Mouse (Mus musculus) spleen, postnatal 4 days (tissue): ENCODE measurements at regions not wholly inside any gene's neighbourhood (a gene's known extent, or its start where the extent isn't known, plus 50 kb on each side); places are given as distances from the start of the nearest gene placed in this dataset.

Experiments
- DNase-seq, 2 experiments: peaks; one replicate each; pipeline ENCODE4 v3.0.0; 2022; ENCODE audit warnings: low spot score in 2 of 2

- no peak for DNase-seq
Observed at GRCm38 (mm10) chr3:143947079-143947937, 257.7 kb downstream of the Lmo4 start.

- DNase-seq, result no peak
Observed at GRCm38 (mm10) chr3:143939068-143939709, 265.8 kb downstream of the Lmo4 start.

- DNase-seq, result no peak
Observed at GRCm38 (mm10) chr3:143925322-143925721, 279.7 kb downstream of the Lmo4 start.

- no peak for DNase-seq
Observed at GRCm38 (mm10) chr3:143919744-143920143, 285.3 kb downstream of the Lmo4 start.

- no peak for DNase-seq
Observed at GRCm38 (mm10) chr3:143914341-143915217, 290.4 kb downstream of the Lmo4 start.

GRCm38 (mm10) chr3:143913044-143913574 lies 291.9 kb downstream of the Lmo4 start:
- no peak for DNase-seq

GRCm38 (mm10) chr3:143912433-143912832 lies 292.6 kb downstream of the Lmo4 start:
- no peak for DNase-seq

- DNase-seq, result no peak
Observed at GRCm38 (mm10) chr3:143909341-143909740, 295.7 kb downstream of the Lmo4 start.

GRCm38 (mm10) chr3:143903421-143903820 lies 301.6 kb downstream of the Lmo4 start:
- no peak for DNase-seq

GRCm38 (mm10) chr3:143880813-143881212 lies 324.2 kb downstream of the Lmo4 start:
- no peak for DNase-seq

GRCm38 (mm10) chr3:143873876-143874275 lies 331.1 kb downstream of the Lmo4 start:
- no peak for DNase-seq

- DNase-seq, result no peak
Observed at GRCm38 (mm10) chr3:143866521-143866920, 338.5 kb downstream of the Lmo4 start.

GRCm38 (mm10) chr3:143865626-143866025 lies 339.4 kb downstream of the Lmo4 start:
- DNase-seq, result no peak

- no peak for DNase-seq
Observed at GRCm38 (mm10) chr3:143864490-143864889, 340.5 kb downstream of the Lmo4 start.

- DNase-seq, result no peak
Observed at GRCm38 (mm10) chr3:143862531-143862930, 342.5 kb downstream of the Lmo4 start.

- DNase-seq, result no peak
Observed at GRCm38 (mm10) chr3:143861866-143862265, 343.2 kb downstream of the Lmo4 start.

GRCm38 (mm10) chr3:143835611-143836240 lies 369.3 kb downstream of the Lmo4 start:
- no peak for DNase-seq

- DNase-seq, result no peak
Observed at GRCm38 (mm10) chr3:143834725-143835124, 370.3 kb downstream of the Lmo4 start.

GRCm38 (mm10) chr3:143823395-143823777 lies 381.6 kb downstream of the Lmo4 start:
- DNase-seq, result no peak

GRCm38 (mm10) chr3:143822564-143823394 lies 382.2 kb downstream of the Lmo4 start:
- no peak for DNase-seq

- no peak for DNase-seq
Observed at GRCm38 (mm10) chr3:143807544-143807943, 397.5 kb downstream of the Lmo4 start.
